Mouse (Mus musculus): ENCODE data around the gene Gtpbp10. TPM values are rescaled to one million over a fixed set of nuclear protein-coding genes. Genes with fewer than 3 reads are reported as not detected.

Gene Gtpbp10
- polyA plus RNA-seq (2014; fragmentation: Illumina TruSeq; extraction: RNeasy Lipid Tissue Mini Kit (QIAGEN cat#74804)): 51.0 TPM

GRCm38 (mm10) chr5:5559079-5559740 is at the start of gene Gtpbp10:
Gene Gtpbp10 (minus strand): TSS chr5:5559538.

GRCm38 (mm10) chr5:5573749-5574317 is 14.5 kb upstream of the Gtpbp10 start, which contains the start of gene Gm8773:
Gene Gm8773 (plus strand): TSS chr5:5573799.

GRCm38 (mm10) chr5:5514196-5515076 is 44.9 kb downstream of the Gtpbp10 start, which contains the start of gene Cldn12:
Gene Cldn12 (minus strand): TSS chr5:5514958.

Other genes with a start within 250 kb of the Gtpbp10 start
- gene Cdk14, start 139.2 kb downstream of the Gtpbp10 start, polyA plus RNA-seq (2014; fragmentation: Illumina TruSeq; extraction: RNeasy Lipid Tissue Mini Kit (QIAGEN cat#74804)): 22.0 TPM
- not detected for gene 1700015F17Rik, start 80.4 kb downstream of the Gtpbp10 start, polyA plus RNA-seq (2014; fragmentation: Illumina TruSeq; extraction: RNeasy Lipid Tissue Mini Kit (QIAGEN cat#74804))
- gene Cldn12, start 44.6 kb downstream of the Gtpbp10 start, polyA plus RNA-seq (2014; fragmentation: Illumina TruSeq; extraction: RNeasy Lipid Tissue Mini Kit (QIAGEN cat#74804)): 61.3 TPM
- 1.7 TPM for gene Gm8773, start 14.3 kb upstream of the Gtpbp10 start, polyA plus RNA-seq (2014; fragmentation: Illumina TruSeq; extraction: RNeasy Lipid Tissue Mini Kit (QIAGEN cat#74804))
- gene Cfap69, start 104.7 kb upstream of the Gtpbp10 start, polyA plus RNA-seq (2014; fragmentation: Illumina TruSeq; extraction: RNeasy Lipid Tissue Mini Kit (QIAGEN cat#74804)): 21.6 TPM
- gene Steap2, start 135.0 kb upstream of the Gtpbp10 start, polyA plus RNA-seq (2014; fragmentation: Illumina TruSeq; extraction: RNeasy Lipid Tissue Mini Kit (QIAGEN cat#74804)): 50.9 TPM
- gene Steap1, start 189.8 kb upstream of the Gtpbp10 start, polyA plus RNA-seq (2014; fragmentation: Illumina TruSeq; extraction: RNeasy Lipid Tissue Mini Kit (QIAGEN cat#74804)): 2.6 TPM